ENCODE assay signal across 15 mouse cellular contexts in the genomic region with DNA sequence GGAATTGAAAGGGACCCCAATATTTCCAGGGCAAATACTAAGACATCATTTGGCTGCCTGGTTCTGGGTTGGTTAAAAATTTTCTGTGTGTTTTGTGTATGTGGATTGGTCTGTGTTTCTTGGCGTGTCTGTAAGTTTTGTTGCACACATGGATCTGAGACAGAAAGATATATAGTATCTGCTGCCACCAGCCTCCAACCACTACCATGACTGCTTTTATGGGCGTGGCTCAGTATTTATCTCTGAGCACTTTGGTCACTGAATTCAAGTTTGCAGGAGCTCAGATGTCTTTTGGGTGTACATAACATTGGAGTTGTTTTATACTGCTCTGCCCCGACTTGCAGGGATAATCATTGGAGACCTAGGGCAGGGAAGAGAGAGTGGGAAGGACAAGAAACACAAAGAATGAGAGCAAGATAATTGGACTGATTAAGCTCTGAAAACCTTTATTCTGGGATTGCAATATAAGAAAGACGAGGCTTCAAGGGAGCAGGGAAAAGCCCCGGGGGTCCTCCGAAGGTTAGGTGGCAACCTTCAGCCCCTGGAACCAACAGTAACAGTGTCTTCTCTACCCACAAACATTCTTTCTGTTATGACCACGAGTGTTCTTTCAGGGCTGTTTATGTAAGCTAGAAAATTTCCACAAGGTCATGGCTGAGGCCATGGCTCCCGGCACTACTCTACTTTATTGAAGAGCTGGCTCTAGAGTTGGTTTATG. TPM values are rescaled to one million over a fixed set of nuclear protein-coding genes. Genes with fewer than 3 reads are reported as not detected.
DNase-seq lines count a peak whose midpoint lies in the region; ATAC-seq lines count a peak whose summit lies in the region.
"Had no signal": no experiment of that assay in that cellular context is flagged by ENCODE, and none has a peak within 500 bp of the region (broad histone marks: within the 10 kb centered on the region; RNA-seq: fewer than 3 reads in every experiment).

No protein-coding gene starts in this region.

- H3K9ac ChIP-seq in heart, embryonic 12.5 days = no peak overlapping the region
- H3K9ac ChIP-seq in liver, embryonic 13.5 days = peak overlapping the region; percentile 47
- no peak overlapping the region for H3K9ac ChIP-seq in stomach, embryonic 15.5 days
- H3K9ac ChIP-seq: embryonic facial prominence, embryonic 12.5 days; hindbrain, embryonic 15.5 days had no signal

- H3K4me2 ChIP-seq in heart, embryonic 12.5 days = no peak overlapping the region
- peak overlapping the region; percentile 51 for H3K4me2 ChIP-seq in liver, embryonic 13.5 days
- no peak overlapping the region for H3K4me2 ChIP-seq in stomach, embryonic 15.5 days
- H3K4me2 ChIP-seq: embryonic facial prominence, embryonic 12.5 days; hindbrain, embryonic 15.5 days; midbrain, embryonic 11.5 days had no signal

- no peak overlapping the region for H3K27ac ChIP-seq in heart, embryonic 12.5 days (ENCODE audit: poor library complexity, severe bottlenecking)
- H3K27ac ChIP-seq in liver, embryonic 13.5 days = peak overlapping the region; percentile 94
- H3K27ac ChIP-seq in stomach, embryonic 15.5 days = no peak overlapping the region
- H3K27ac ChIP-seq: embryonic facial prominence, embryonic 12.5 days; forebrain, embryonic 10.5 days; hindbrain, embryonic 15.5 days had no signal

- no peaks in the 10 kb centered on the region for H3K9me3 ChIP-seq in heart, embryonic 12.5 days (replicated peaks)
- H3K9me3 ChIP-seq in liver, embryonic 13.5 days (replicated peaks) = no peaks in the 10 kb centered on the region
- no peaks in the 10 kb centered on the region for H3K9me3 ChIP-seq in stomach, embryonic 15.5 days
- H3K9me3 ChIP-seq: embryonic facial prominence, embryonic 12.5 days; forebrain, embryonic 10.5 days; hindbrain, embryonic 15.5 days had no signal

- DNase-seq in heart, adult 8-10 months (ENCODE audit: low spot score) = no peak
- peak; percentile 65 for DNase-seq in c-Kit-positive CD71-positive TER-119-negative erythroid progenitor cells, embryonic 14.5 days (ENCODE audit: low read depth)
- peak; percentile 47 for DNase-seq in liver, embryonic 13.5 days
- DNase-seq in cerebellum, adult 18-20 months = no peak
- DNase-seq: cerebellum, postnatal 36 days; kidney, adult 18-20 months; kidney, postnatal 36 days; retina, postnatal 1 day had no signal

- no peaks in the 10 kb centered on the region for H3K36me3 ChIP-seq in heart, embryonic 12.5 days
- H3K36me3 ChIP-seq in liver, embryonic 13.5 days = no peaks in the 10 kb centered on the region
- H3K36me3 ChIP-seq in stomach, embryonic 15.5 days = no peaks in the 10 kb centered on the region
- H3K36me3 ChIP-seq: embryonic facial prominence, embryonic 12.5 days; forebrain, embryonic 10.5 days; hindbrain, embryonic 15.5 days had no signal

- 74% methylated on average over 8 of the region's 8 CpGs for WGBS in heart, embryonic 12.5 days
- WGBS in liver, embryonic 13.5 days (ENCODE audit: insufficient replicate concordance) = 53% methylated on average over 8 of the region's 8 CpGs
- 70% methylated on average over 8 of the region's 8 CpGs for WGBS in stomach, embryonic 15.5 days

- H3K4me3 ChIP-seq in heart, embryonic 12.5 days = no peak overlapping the region
- H3K4me3 ChIP-seq in liver, embryonic 13.5 days (replicated peaks) = no peak overlapping the region
- H3K4me3 ChIP-seq in stomach, embryonic 15.5 days (replicated peaks) = no peak overlapping the region
- H3K4me3 ChIP-seq: embryonic facial prominence, embryonic 12.5 days; forebrain, embryonic 10.5 days; hindbrain, embryonic 15.5 days had no signal

- no peaks in the 10 kb centered on the region for H3K27me3 ChIP-seq in heart, embryonic 12.5 days (replicated peaks)
- H3K27me3 ChIP-seq in liver, embryonic 13.5 days = no peaks in the 10 kb centered on the region
- no peaks in the 10 kb centered on the region for H3K27me3 ChIP-seq in stomach, embryonic 15.5 days (replicated peaks)
- H3K27me3 ChIP-seq: embryonic facial prominence, embryonic 12.5 days; hindbrain, embryonic 15.5 days had no signal

- ATAC-seq in heart, embryonic 12.5 days (ENCODE audit: insufficient number of reproducible peaks, low FRiP score) = peak; percentile 57; the same call in 1 of the 2 replicates
- peak; percentile 96 for ATAC-seq in liver, embryonic 13.5 days (ENCODE audit: low read depth)
- ATAC-seq in stomach, embryonic 15.5 days (ENCODE audit: insufficient read depth, low FRiP score, low read depth) = peak; percentile 47; the same call in 1 of the 2 replicates
- no peak for ATAC-seq in cerebellum, adult (ENCODE audit: insufficient number of reproducible peaks, low FRiP score, low TSS enrichment)

- H3K4me1 ChIP-seq in heart, embryonic 12.5 days (replicated peaks) = no peaks in the 10 kb centered on the region
- H3K4me1 ChIP-seq in liver, embryonic 13.5 days (replicated peaks) = peaks cover 40% of the 10 kb centered on the region
- H3K4me1 ChIP-seq in stomach, embryonic 15.5 days = no peaks in the 10 kb centered on the region
- H3K4me1 ChIP-seq: embryonic facial prominence, embryonic 12.5 days; forebrain, embryonic 10.5 days; hindbrain, embryonic 15.5 days had no signal

RNA-seq across cellular contexts. Expression of a gene that starts 15.8 kb away (rescaled TPM):
- 0.17 and 0.32 TPM in 2 replicates for polyA plus RNA-seq in heart, embryonic 12.5 days (2016; fragmentation: Nextera tagmentation; extraction: Ambion mirVana)
- 1 to 10 TPM; 3.3 to 4.0 (median 3.4) TPM for total RNA-seq in heart, adult 8-10 months (2022)
- 0.24 and 0.27 TPM in 2 replicates for polyA plus RNA-seq in liver, embryonic 13.5 days (2015; fragmentation: Nextera tagmentation; extraction: Ambion mirVana)
- 1.9 and 2.5 TPM in 2 replicates for polyA plus RNA-seq in stomach, embryonic 15.5 days (2015; fragmentation: Nextera tagmentation; extraction: Ambion mirVana)

Comparison
In these comparisons a context has a peak if more than half of its experiments do, and no peak if none do; other contexts are left out.
1. DNase-seq: peak in c-Kit-positive CD71-positive TER-119-negative erythroid progenitor cells, embryonic 14.5 days (single experiment) and liver, embryonic 13.5 days (single experiment); none in heart, adult 8-10 months (single experiment) and cerebellum, adult 18-20 months (0 of 2).